Mouse (Mus musculus): ENCODE measurements around the gene Usp30.

GRCm38 (mm10) chr5:114173458-114173857 is 108.2 kb downstream of the Usp30 start:
- TF ChIP-seq CTCF (IDR thresholded peaks at IDR 0.05; ENCODE audit: control insufficient read depth, insufficient read depth, insufficient replicate concordance, low read depth, low read length) = no peak
- no peak for TF ChIP-seq POLR2A (IDR thresholded peaks at IDR 0.05; ENCODE audit: control insufficient read depth, low read depth, low read length)

Data from testis, adult 2 months (tissue).